Mouse (Mus musculus) left cerebral cortex, adult 18-20 months (tissue): ENCODE measurements around the gene Atf2. TPM values are rescaled to one million over a fixed set of nuclear protein-coding genes. Genes with fewer than 3 reads are reported as not detected.

ENCODE experiments used
- DNase-seq, 2 experiments: peaks; one replicate each; pipeline ENCODE4 v3.0.0; 2021 to 2022; ENCODE audit warnings: low spot score in 2 of 2, mixed read lengths in 1 of 2
- total RNA-seq, 2 experiments: library from RNA; stranded (reverse); gene quantifications; 2 replicates each; pipeline ENCODE4 v1.2.3; 2021

Atf2 gene
- total RNA-seq, 2 experiments from 2014 or later, result 163 to 182 TPM

GRCm38 (mm10) chr2:73779016-73779595 is 113.3 kb downstream of the Atf2 start:
- DNase-seq, result no peak

- no peak for DNase-seq
These were observed 115.5 kb downstream of the Atf2 start for GRCm38 (mm10) chr2:73776936-73777335.

- peak in 1 of 2 experiments; percentile 22 for DNase-seq
These were observed 116.6 kb downstream of the Atf2 start for GRCm38 (mm10) chr2:73775683-73776310.

- peak; percentile 63 to 79 for DNase-seq
These were observed 117.4 kb downstream of the Atf2 start, which contains the start of gene Chn1 for GRCm38 (mm10) chr2:73774786-73775682. Chn1 (minus strand) TSS chr2:73775346.

GRCm38 (mm10) chr2:73772945-73773344 is 119.5 kb downstream of the Atf2 start:
- no peak for DNase-seq

GRCm38 (mm10) chr2:73768669-73769068 is 123.8 kb downstream of the Atf2 start:
- no peak for DNase-seq

Other genes with a start within 250 kb of the Atf2 start
- 1,000 to 10,000 TPM; 1,527 to 1,662 TPM for gene Chn1, start 117.3 kb downstream of the Atf2 start, total RNA-seq
- 100 to 1,000 TPM; 532 to 549 TPM for gene Atp5g3, start 18.7 kb upstream of the Atf2 start, total RNA-seq